Mouse (Mus musculus): Measurements from ENCODE around the gene Dchs1. TPM values are rescaled to one million over a fixed set of nuclear protein-coding genes. Genes with fewer than 3 reads are reported as not detected.

Gene Dchs1
- total and polyA plus RNA-seq, 3 experiments = 0.08 to 0.11 TPM; not detected in 1

GRCm38 (mm10) chr7:105767729-105768165 is 19.7 kb downstream of the Dchs1 start:
- no peak overlapping the region for H3K9ac ChIP-seq (ENCODE audit: control insufficient read depth, low read depth, low read length, poor library complexity, severe bottlenecking)
- no peaks in the 10 kb centered on the region for H3K4me1 ChIP-seq (ENCODE audit: control insufficient read depth in 1 of 2, insufficient read depth in 2 of 2, low read length in 2 of 2)
- TF ChIP-seq POLR2A (IDR thresholded peaks at IDR 0.05; ENCODE audit: control insufficient read depth in 1 of 2, insufficient read depth in 1 of 2, low read depth in 1 of 2, low read length in 2 of 2, poor library complexity in 1 of 2) (no peak), MYC (IDR thresholded peaks at IDR 0.05; ENCODE audit: low read depth, low read length) (no peak), GABPA (IDR thresholded peaks at IDR 0.05; ENCODE audit: low read depth, low read length) (no peak), KAT2A (conservative IDR thresholded peaks at IDR 0.05; ENCODE audit: low read depth, low read length) (no peak), JUND (IDR thresholded peaks at IDR 0.05; ENCODE audit: low read depth, low read length) (no peak), ZC3H11A (IDR thresholded peaks at IDR 0.05; ENCODE audit: low read depth, low read length) (no peak), TBP (IDR thresholded peaks at IDR 0.05; ENCODE audit: low read depth, low read length) (no peak), NELFE (IDR thresholded peaks at IDR 0.05; ENCODE audit: low read depth, low read length) (no peak), USF2 (IDR thresholded peaks at IDR 0.05; ENCODE audit: borderline replicate concordance in 1 of 2, insufficient read depth in 1 of 2, low read depth in 1 of 2, low read length in 2 of 2) (no peak), SIN3A (IDR thresholded peaks at IDR 0.05; ENCODE audit: low read length) (no peak), MEF2A (IDR thresholded peaks at IDR 0.05; ENCODE audit: extremely low read depth, insufficient replicate concordance, low read depth, low read length, poor library complexity, severe bottlenecking) (no peak), SMC3 (IDR thresholded peaks at IDR 0.05; ENCODE audit: low read depth, low read length) (no peak), MAFK (IDR thresholded peaks at IDR 0.05; ENCODE audit: borderline replicate concordance, low read depth, low read length) (no peak), E2F4 (IDR thresholded peaks at IDR 0.05; ENCODE audit: borderline replicate concordance, low read depth, low read length) (no peak), MAZ (IDR thresholded peaks at IDR 0.05; ENCODE audit: low read depth, low read length) (no peak), TCF12 (IDR thresholded peaks at IDR 0.05; ENCODE audit: low read depth, low read length) (no peak), USF1 (IDR thresholded peaks at IDR 0.05; ENCODE audit: low read depth, low read length) (no peak)
- peaks cover 2 to 7% of the 10 kb centered on the region in 2 experiments; a peak in 3 of 4 replicates for H3K27me3 ChIP-seq (ENCODE audit: control insufficient read depth in 1 of 2, insufficient read depth in 2 of 2, low read length in 2 of 2)
- H3K9me3 ChIP-seq (replicated peaks; ENCODE audit: insufficient read depth, low read length) = no peaks in the 10 kb centered on the region
- no peak overlapping the region for H3K4me3 ChIP-seq (ENCODE audit: control insufficient read depth in 1 of 2, insufficient read depth in 1 of 2, low read depth in 2 of 2, low read length in 2 of 2)
- H3K27ac ChIP-seq (ENCODE audit: control insufficient read depth, low read depth, low read length) = no peak overlapping the region
- no peak for DNase-seq (ENCODE audit: low read depth, low spot score)
- H3K79me2 ChIP-seq (ENCODE audit: control insufficient read depth, insufficient read depth, low read length, poor library complexity) = no peaks in the 10 kb centered on the region
- no peaks in the 10 kb centered on the region for H3K36me3 ChIP-seq (ENCODE audit: control insufficient read depth in 1 of 2, insufficient read depth in 2 of 2, low read length in 2 of 2)

GRCm38 (mm10) chr7:105764331-105764730 is 23.1 kb downstream of the Dchs1 start:
- Histone ChIP-seq H3K79me2 (ENCODE audit: control insufficient read depth, insufficient read depth, low read length, poor library complexity) (no peaks in the 10 kb centered on the region), H3K36me3 (ENCODE audit: control insufficient read depth in 1 of 2, insufficient read depth in 2 of 2, low read length in 2 of 2) (no peaks in the 10 kb centered on the region), H3K9me3 (replicated peaks; ENCODE audit: insufficient read depth, low read length) (no peaks in the 10 kb centered on the region), H3K9ac (ENCODE audit: control insufficient read depth, low read depth, low read length, poor library complexity, severe bottlenecking) (no peak overlapping the region), H3K27ac (ENCODE audit: control insufficient read depth, low read depth, low read length) (no peak overlapping the region), H3K4me1 (ENCODE audit: control insufficient read depth in 1 of 2, insufficient read depth in 2 of 2, low read length in 2 of 2) (peaks cover 0 to 2% of the 10 kb centered on the region in 2 experiments; a peak in 1 of 4 replicates), H3K4me3 (ENCODE audit: control insufficient read depth in 1 of 2, insufficient read depth in 1 of 2, low read depth in 2 of 2, low read length in 2 of 2) (no peak overlapping the region), H3K27me3 (ENCODE audit: control insufficient read depth in 1 of 2, insufficient read depth in 2 of 2, low read length in 2 of 2) (peaks cover 0 to 2% of the 10 kb centered on the region in 2 experiments; a peak in 2 of 4 replicates)
- no peak for DNase-seq (ENCODE audit: low read depth, low spot score)
- no peak for TF ChIP-seq MAZ (IDR thresholded peaks at IDR 0.05; ENCODE audit: low read depth, low read length)
- no peak for TF ChIP-seq POLR2AphosphoS5 (IDR thresholded peaks at IDR 0.05; ENCODE audit: borderline replicate concordance, low read depth, low read length)
- TF ChIP-seq SIN3A (IDR thresholded peaks at IDR 0.05; ENCODE audit: low read length) = no peak
- no peak for TF ChIP-seq KAT2A (conservative IDR thresholded peaks at IDR 0.05; ENCODE audit: low read depth, low read length)
